Mouse (Mus musculus) embryo, embryonic 9.5 days (tissue): ENCODE data around the gene Ddx6.
A peak's percentile ranks its signal among the peaks of the same experiment; 100 is the strongest.

Experiments
- DNase-seq: peaks from one replicate; pipeline ENCODE4 v3.0.0-alpha.2; 2017; ENCODE audit errors: extremely low spot score

Ddx6 gene

DNA sequence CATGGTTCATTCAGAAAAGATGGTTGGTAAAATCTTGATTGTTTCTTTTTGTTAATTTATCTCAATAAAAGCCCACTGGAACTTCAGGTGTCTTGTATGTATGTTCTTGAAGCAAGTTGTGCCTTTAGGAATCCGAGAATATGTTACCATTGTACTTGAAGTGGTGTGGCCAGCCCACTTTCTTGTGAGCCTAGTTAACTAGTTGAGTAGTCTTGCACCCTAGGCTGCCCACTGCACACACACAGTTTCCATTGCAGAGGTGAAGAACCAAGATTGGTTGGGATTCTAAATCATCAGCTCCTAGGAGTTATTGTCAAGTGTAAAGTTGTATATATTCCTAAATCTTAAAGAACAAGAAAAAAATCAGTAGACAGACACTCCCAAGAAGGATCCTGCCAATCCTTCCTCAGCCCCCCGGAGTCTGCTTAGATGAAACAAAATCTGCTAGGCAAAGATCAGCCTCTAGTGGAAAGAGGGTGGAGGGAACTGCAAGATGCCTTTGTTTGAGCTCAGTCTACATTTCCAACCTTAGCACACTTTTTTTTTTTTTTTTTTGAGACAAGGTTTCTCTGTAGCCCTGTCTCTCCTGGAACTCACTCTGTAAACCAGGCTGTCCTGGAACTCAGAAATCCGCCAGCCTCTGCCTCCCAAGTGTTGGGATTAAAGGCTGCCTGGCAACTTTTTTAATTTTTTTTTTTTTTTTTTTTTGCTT, 36.1 kb downstream of the Ddx6 start:
- no peak for DNase-seq

- no peak for DNase-seq
These were observed 36.9 kb downstream of the Ddx6 start for GRCm38 (mm10) chr9:44641616-44642015.

DNA sequence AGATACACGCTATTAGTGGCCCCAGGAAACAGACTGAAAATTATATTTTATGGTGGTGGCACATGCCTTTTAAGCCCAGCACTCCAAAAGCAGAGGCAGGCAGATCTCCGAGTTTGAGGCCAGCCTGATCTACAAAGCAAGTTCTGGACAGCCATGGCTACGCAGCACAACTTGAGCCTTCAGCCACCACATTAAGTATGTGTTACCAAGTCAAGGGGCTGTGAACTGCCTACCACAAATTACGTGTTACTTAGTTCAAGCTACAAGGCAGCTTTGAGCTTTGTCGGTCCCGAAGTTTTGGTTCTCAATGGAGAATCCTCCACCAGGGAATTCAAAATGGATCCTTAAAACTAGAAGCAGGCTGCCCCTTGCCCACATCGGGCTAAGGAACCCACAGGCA, 38.4 kb downstream of the Ddx6 start:
- DNase-seq: no peak

- no peak for DNase-seq
These were observed 39.5 kb downstream of the Ddx6 start for GRCm38 (mm10) chr9:44644186-44644585.

DNA sequence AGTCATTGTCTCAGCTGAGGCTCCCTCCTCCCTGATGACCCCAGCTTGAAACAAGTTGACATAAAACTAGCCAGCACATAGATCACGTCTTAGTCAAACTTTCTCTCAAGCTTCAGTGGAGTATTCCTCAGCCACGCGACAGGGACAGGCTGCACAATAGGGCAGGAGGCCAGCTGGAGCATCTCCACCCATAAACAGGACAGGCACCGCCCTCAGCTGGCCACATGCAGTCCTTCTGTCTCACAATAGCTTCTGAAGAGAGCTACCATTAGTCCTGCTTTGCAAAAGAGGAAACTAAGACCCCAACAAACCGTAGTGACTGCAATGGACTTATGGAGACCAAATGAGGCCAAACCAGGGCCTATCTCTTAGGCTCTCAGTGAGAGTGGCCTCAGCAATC, 40.8 kb downstream of the Ddx6 start:
- DNase-seq: no peak

GRCm38 (mm10) chr9:44645924-44646323, 41.2 kb downstream of the Ddx6 start:
- DNase-seq: no peak

DNA sequence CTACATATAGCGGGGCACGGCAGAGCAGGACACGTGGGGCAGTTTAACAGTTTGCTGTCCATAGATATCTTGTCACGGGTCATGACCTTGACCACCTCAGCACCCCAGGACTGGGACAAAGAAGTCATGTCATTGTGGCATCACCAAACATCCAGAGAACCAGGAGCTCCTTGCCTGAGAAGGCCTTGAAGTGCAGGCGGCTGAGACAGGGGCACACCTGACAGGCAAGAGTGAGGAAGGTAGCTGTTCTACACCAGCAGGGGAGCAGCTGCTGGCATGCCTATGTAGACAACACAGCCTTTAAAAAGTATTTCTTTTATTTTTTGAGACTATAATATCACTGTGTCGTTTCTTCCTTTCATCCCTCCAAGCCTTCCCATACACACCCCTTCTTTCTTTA, 41.7 kb downstream of the Ddx6 start:
- no peak for DNase-seq

- DNase-seq: no peak
These were observed 42.3 kb downstream of the Ddx6 start for GRCm38 (mm10) chr9:44647026-44647425.

GRCm38 (mm10) chr9:44647656-44648055, 43.0 kb downstream of the Ddx6 start:
- DNase-seq: no peak

GRCm38 (mm10) chr9:44648881-44649281, 44.2 kb downstream of the Ddx6 start:
- no peak for DNase-seq

DNA sequence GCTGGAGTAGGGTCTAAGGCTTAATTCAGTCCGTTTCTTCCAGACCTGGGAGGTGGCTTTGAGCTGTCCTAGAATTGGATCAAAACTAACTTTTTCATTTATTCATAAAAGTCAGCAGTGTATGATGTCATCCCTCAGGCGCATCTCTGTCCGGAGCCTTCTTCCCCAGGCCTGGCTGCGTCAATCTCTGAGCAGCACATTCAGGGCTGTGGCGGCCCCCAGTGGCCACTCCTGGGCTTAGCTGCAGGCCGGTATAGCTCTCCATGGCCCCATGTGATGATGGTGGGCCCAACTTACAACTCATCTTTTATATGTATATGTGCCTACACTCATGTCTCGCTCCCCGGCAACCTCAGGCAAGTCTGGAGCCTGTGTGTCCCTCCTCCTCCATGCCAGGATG, 47.3 kb downstream of the Ddx6 start:
- DNase-seq: peak; percentile 52

- no peak for DNase-seq
These were observed 49.2 kb downstream of the Ddx6 start for GRCm38 (mm10) chr9:44653896-44654295.

- peak; percentile 70 for DNase-seq
These were observed 50.7 kb downstream of the Ddx6 start for GRCm38 (mm10) chr9:44655098-44656066.

GRCm38 (mm10) chr9:44663706-44664105, 59.0 kb downstream of the Ddx6 start:
- DNase-seq: no peak

- DNase-seq: no peak
These were observed 66.7 kb downstream of the Ddx6 start for GRCm38 (mm10) chr9:44671416-44671815.

DNA sequence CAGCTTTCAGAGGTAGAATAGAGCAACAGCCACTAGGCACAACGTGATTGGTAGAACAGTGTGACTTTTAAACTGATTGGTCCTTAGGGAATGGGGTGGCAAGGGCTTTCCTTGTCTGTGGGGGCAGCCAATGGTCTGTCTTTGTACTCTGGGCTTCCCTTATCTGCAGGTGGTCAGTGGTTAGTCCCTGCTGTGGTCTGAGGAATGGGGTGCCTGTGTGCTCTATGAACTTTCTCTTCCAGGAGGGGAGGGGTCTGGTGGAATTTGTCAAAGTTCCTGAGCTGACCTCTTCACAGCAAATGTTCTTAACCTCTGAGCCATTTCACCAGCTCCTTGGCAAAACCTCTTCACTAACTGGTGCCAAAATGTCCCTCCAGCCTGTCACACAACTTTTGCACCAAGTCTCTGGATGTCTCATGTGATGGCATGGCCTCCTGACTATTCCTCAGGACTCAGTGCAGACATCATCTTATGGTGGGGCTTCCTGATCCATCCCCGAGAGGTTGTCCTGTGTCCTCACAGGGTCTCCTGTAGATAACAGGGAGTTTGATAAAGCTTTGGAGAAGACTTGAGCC, 67.7 kb downstream of the Ddx6 start:
- no peak for DNase-seq

DNA sequence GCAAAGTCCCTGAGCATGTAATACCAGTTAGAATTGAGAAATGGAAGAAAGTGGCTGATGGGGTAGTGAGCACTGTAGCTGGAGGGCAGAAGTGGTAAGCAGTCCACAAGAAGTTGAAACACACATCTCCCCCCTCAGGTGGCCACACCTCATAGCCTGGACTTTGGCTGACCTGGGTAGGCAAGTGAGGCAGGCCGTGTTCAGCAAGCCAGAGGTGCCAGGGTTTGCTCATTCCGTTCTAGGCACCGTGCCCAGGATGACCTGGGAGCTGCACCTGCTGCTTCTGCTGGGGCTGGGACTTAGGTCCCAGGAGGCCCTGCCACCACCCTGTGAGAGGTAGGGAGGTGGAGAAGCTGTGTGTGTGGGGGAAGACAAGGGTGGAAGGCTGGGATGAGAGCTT, 68.3 kb downstream of the Ddx6 start, which contains the start of gene Treh:
Treh (plus strand) TSS at position 229 of the 400 bp plus-strand sequence.
- no peak for DNase-seq

DNA sequence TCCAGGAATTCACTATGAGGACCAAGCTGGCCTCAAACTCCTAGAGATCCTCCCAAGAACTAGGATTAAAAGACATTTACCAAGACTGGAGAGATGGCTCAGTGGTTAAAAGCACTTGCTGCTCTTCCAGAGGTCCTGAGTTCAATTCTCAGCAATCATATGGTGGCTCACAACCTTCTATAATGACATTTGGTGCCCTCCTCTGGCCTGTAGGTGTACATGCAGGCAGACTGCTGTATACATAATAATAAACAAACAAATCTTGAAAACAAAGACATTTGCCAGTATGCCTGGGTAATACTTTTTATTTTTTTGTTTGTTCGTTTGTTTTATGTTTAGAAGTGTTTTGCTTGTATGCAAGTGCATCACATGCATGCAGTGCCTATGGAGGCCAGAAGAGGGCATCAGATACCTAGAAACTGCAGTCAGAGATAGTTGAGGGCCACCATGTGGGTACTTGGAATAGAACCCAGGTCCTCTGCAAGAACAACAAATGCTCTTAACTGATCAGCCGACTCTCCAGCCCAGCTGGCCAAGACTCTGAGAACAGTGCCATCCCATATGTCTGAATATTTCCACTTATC, 73.7 kb downstream of the Ddx6 start:
- no peak for DNase-seq

DNA sequence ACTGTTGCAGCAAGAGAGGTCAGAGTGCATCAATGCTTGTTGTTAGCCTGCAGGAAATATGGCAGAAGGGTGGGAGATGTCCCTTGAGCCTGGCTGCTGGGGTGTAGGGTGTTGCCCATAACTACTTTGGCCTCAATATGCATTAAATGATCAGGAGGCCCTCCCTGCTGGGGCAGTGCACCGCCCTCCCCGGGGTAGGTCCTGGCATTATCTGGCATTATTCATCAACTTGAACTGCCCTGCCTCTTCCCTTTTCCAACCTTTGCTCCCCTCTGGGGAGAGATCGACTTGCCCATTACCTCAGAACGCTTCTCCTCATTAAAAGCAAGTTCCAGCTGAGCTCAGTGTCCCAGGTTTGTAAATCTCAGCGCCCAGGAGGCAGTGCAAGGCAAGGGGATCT, 74.9 kb downstream of the Ddx6 start:
- DNase-seq: no peak

- no peak for DNase-seq
These were observed 78.4 kb downstream of the Ddx6 start for GRCm38 (mm10) chr9:44683046-44683445.

DNA sequence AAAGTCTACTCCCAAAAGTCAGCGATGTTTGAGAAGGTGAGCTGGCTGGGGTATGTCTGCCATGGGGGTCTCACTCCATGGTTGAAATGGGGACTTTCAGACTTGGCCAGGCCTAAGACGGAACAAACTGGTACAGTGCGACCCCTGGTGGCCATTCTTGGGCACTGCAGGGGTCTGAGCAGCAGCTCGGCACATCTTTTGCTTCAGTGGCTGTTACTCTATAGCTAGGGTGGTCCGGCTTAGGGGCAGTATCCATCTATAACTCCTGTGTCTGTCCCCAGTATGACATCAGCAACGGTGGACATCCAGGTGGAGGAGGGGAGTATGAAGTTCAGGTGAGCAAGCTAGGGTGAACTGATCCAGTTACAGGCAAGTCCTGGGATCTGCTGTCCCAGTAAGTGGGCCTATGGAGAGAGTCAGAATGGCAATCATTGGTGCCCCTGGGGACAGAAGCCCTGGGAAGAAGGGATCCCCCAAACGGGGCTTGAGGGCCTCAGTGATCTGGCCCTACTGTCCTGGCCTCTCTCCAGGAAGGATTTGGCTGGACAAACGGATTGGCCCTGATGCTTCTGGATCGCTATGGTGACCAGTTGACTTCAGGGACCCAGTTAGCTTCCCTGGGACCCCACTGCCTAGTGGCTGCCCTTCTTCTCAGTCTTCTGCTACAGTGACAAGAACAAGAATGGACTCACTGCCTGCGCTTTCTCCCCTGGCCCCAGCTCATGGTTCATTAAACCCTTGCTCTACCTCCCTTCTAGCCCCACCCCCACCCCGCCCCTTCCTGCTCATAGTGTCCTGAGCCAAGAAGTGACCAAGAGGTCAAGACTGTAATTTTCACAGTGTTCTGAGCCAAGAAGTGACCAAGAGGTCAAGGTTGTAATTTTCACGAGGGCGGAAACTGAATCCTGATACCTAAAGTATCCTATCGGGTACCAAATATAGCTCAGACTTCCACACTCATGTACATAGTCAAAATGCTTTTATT, 80.9 kb downstream of the Ddx6 start:
- peak; percentile 79 for DNase-seq
